15 mouse cellular contexts compared by ENCODE assay signal in genomic region chr13:80971664-80972063, GRCm38 (mm10).
DNase-seq lines count a peak whose midpoint lies in the region; ATAC-seq and TF ChIP-seq lines count a peak whose summit lies in the region.
"Had no signal": no experiment of that assay in that cellular context is flagged by ENCODE, and none has a peak within 500 bp of the region (broad histone marks: within the 10 kb centered on the region; RNA-seq: fewer than 3 reads in every experiment).

No protein-coding gene starts in this region.

- ATAC-seq in lung, postnatal 0 days: peak; percentile 38; the same call in 1 of the 2 replicates
- ATAC-seq: activated CD4-positive, CD25-positive, alpha-beta regulatory T cell, adult 4 months; forebrain, embryonic 15.5 days; hindbrain, embryonic 16.5 days; intestine, postnatal 0 days; liver, embryonic 12.5 days; midbrain, embryonic 15.5 days had no signal

- H3K36me3 ChIP-seq in lung, postnatal 0 days (ENCODE audit: insufficient read depth, low read length): no peaks in the 10 kb centered on the region
- H3K36me3 ChIP-seq in hindbrain, embryonic 10.5 days: no peaks in the 10 kb centered on the region
- H3K36me3 ChIP-seq: embryonic facial prominence, embryonic 10.5 days; forebrain, embryonic 15.5 days; liver, embryonic 12.5 days; lung, embryonic 15.5 days; midbrain, embryonic 15.5 days had no signal

- peak; percentile 14 for DNase-seq in cerebellum, adult 8-10 months
- DNase-seq in cerebellum, postnatal 4 days (ENCODE audit: low spot score in 2 of 2): no peak
- peak; percentile 42 for DNase-seq in lung, postnatal 0 days (ENCODE audit: low spot score)
- DNase-seq in lung, adult 2 months: no peak
- DNase-seq in MN1 (ENCODE audit: low spot score): peak; percentile 33
- no peak for DNase-seq in hindbrain, embryonic 10.5 days (ENCODE audit: low spot score)
- DNase-seq in embryo, embryonic 10 days (ENCODE audit: low spot score): no peak

- TF ChIP-seq CTCF in lung, postnatal 0 days (IDR thresholded peaks at IDR 0.05): no peak
- no peak for TF ChIP-seq CTCF in lung, adult 2 months (IDR thresholded peaks at IDR 0.05; ENCODE audit: insufficient read depth, low read length)

- no peak for TF ChIP-seq POLR2A in lung, adult 2 months (IDR thresholded peaks at IDR 0.05; ENCODE audit: borderline replicate concordance, extremely low read depth, low read depth, low read length)

- no peaks in the 10 kb centered on the region for H3K27me3 ChIP-seq in lung, postnatal 0 days (replicated peaks; ENCODE audit: insufficient read depth, low read length)
- no peaks in the 10 kb centered on the region for H3K27me3 ChIP-seq in hindbrain, embryonic 10.5 days (ENCODE audit: insufficient read depth, poor library complexity, severe bottlenecking)
- H3K27me3 ChIP-seq: forebrain, embryonic 15.5 days; liver, embryonic 12.5 days; lung, embryonic 15.5 days; midbrain, embryonic 15.5 days had no signal

- no peak overlapping the region for H3K4me2 ChIP-seq in lung, postnatal 0 days (replicated peaks; ENCODE audit: low read depth, low read length)
- H3K4me2 ChIP-seq: forebrain, embryonic 15.5 days; liver, embryonic 12.5 days; lung, embryonic 15.5 days; midbrain, embryonic 15.5 days had no signal

- no peaks in the 10 kb centered on the region for H3K9me3 ChIP-seq in lung, postnatal 0 days (ENCODE audit: low read length)
- no peaks in the 10 kb centered on the region for H3K9me3 ChIP-seq in hindbrain, embryonic 10.5 days
- H3K9me3 ChIP-seq: embryonic facial prominence, embryonic 10.5 days; forebrain, embryonic 15.5 days; liver, embryonic 12.5 days; lung, embryonic 15.5 days; midbrain, embryonic 15.5 days had no signal

- WGBS in lung, postnatal 0 days: 53% methylated on average over 3 of the region's 3 CpGs
- WGBS in lung, adult 2 months: 51% methylated on average over 3 of the region's 3 CpGs
- WGBS in hindbrain, embryonic 10.5 days: 89% methylated on average over 3 of the region's 3 CpGs

- no peak overlapping the region for H3K27ac ChIP-seq in lung, postnatal 0 days (ENCODE audit: low read length)
- H3K27ac ChIP-seq in hindbrain, embryonic 10.5 days: no peak overlapping the region
- H3K27ac ChIP-seq: embryonic facial prominence, embryonic 10.5 days; forebrain, embryonic 15.5 days; liver, embryonic 12.5 days; lung, embryonic 15.5 days; midbrain, embryonic 15.5 days had no signal

- H3K9ac ChIP-seq in lung, postnatal 0 days (replicated peaks; ENCODE audit: low read depth): no peak overlapping the region
- H3K9ac ChIP-seq: forebrain, embryonic 15.5 days; liver, embryonic 12.5 days; lung, embryonic 15.5 days; midbrain, embryonic 15.5 days had no signal

- no peak overlapping the region for H3K4me3 ChIP-seq in lung, postnatal 0 days (ENCODE audit: low read depth, low read length)
- no peak overlapping the region for H3K4me3 ChIP-seq in lung, adult 2 months (replicated peaks; ENCODE audit: extremely low read depth, low read depth, low read length)
- H3K4me3 ChIP-seq in hindbrain, embryonic 10.5 days: no peak overlapping the region
- H3K4me3 ChIP-seq: embryonic facial prominence, embryonic 10.5 days; forebrain, embryonic 15.5 days; liver, embryonic 12.5 days; lung, embryonic 15.5 days; midbrain, embryonic 15.5 days had no signal

- TF ChIP-seq EP300 in lung, postnatal 0 days (IDR thresholded peaks at IDR 0.05): 0 out of 2 replicates have a peak, but pooled peaks have one; percentile 15

- H3K4me1 ChIP-seq in lung, postnatal 0 days (ENCODE audit: insufficient read depth, low read depth, low read length): no peaks in the 10 kb centered on the region
- no peaks in the 10 kb centered on the region; the same call in 1 of the 2 replicates for H3K4me1 ChIP-seq in lung, adult 2 months (ENCODE audit: control insufficient read depth, insufficient read depth, low read length)
- H3K4me1 ChIP-seq in hindbrain, embryonic 10.5 days (replicated peaks): no peaks in the 10 kb centered on the region
- H3K4me1 ChIP-seq: embryonic facial prominence, embryonic 10.5 days; forebrain, embryonic 15.5 days; liver, embryonic 12.5 days; lung, embryonic 15.5 days; midbrain, embryonic 15.5 days had no signal

Comparison
In these comparisons a context has a peak if more than half of its experiments do, and no peak if none do; other contexts are left out.
1. DNase-seq: peak in cerebellum, adult 8-10 months (single experiment), lung, postnatal 0 days (single experiment) and MN1 (single experiment); none in cerebellum, postnatal 4 days (0 of 2), lung, adult 2 months (single experiment), hindbrain, embryonic 10.5 days (single experiment) and embryo, embryonic 10 days (single experiment).